Mouse (Mus musculus): ENCODE measurements at regions not wholly inside any gene's neighbourhood (a gene's known extent, or its start where the extent isn't known, plus 50 kb on each side); places are given as distances from the start of the nearest gene placed in this dataset.

DNA sequence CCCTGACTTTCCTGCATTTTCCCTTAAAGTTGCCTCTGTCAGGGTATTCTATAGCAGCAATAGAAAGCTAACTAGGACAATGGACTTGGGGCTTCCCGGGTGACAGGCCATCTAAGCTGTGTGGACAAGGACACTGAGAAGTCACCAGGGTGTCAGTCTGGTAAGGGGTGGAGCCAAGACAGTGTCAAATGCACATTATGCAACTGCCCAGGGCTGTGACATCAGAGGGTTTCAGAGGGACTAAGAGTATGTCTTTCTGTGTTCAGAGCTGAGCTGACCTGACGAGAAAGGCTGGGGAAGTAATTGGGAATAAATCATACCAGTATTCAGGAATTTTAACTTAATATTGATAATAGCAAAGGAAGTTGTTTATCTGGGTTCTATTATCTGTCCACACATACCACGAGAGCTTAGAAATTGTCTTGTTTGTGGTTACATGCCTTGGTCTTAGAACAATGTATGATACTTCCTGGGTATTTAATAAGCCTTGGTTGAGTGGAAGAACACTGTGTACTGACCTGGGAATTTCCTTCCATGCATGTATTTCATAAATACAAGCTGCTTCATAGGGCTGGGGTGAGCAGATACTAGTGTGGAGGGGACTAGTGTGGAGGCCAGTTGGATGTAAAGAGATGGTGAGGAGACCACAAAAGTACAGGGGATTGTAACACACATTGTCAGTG is 279.6 kb upstream of the Pabpc6 start:
- TF ChIP-seq CTCF (IDR thresholded peaks at IDR 0.05), result no peak
- intact Hi-C loops (cut with DNase I), result no loop called here
- Histone ChIP-seq H3K27ac (peak overlapping the region; percentile 63), H3K4me3 (no peak overlapping the region)
- no peak for DNase-seq

DNA sequence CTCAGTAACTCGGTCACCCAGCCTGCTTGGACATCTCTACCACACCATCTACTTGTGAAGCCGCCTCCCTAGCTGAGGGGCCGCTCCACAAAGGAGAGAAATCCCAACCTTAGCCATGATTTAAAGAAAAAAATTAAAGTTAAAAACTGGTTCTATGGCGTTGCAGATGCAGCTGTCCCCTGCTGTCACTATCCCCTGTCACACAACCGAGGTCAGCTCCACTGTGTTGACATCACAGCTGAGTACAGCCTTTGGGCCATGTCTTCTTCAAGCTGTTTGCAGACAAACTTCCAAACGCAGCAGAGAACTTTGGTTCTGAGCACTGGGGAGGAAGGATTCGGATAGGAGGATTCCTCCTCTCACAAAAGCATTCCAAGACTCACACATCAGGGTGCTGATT is 278.1 kb upstream of the Pabpc6 start:
- no peak for DNase-seq
- no peak overlapping the region for H3K4me3 ChIP-seq
- no peak for TF ChIP-seq CTCF (IDR thresholded peaks at IDR 0.05)
- H3K27ac ChIP-seq, result no peak overlapping the region
- intact Hi-C loops (cut with DNase I), result no loop called here

DNA sequence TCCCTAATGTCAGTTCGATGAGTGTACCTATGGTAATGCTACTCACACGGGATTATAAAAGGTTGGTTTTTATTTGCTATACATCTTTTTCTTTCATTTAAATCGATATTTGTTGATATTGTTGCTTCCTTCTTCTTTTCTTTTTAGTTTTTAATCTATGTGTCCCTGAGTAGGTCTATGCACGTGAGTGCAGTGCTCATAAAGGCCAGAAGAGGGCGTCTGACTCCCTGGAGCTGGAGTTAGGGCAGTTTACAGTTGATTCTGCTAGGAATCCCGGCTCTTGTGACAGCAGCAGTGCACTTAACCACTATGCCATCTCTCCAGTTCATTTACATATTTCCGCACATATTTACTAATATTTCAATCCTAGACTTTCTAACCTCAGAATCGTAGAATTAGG is 275.0 kb upstream of the Pabpc6 start:
- H3K27ac ChIP-seq, result no peak overlapping the region
- TF ChIP-seq CTCF (IDR thresholded peaks at IDR 0.05), result peak; percentile 44
- DNase-seq, result no peak
- H3K4me3 ChIP-seq, result no peak overlapping the region
- intact Hi-C loops (cut with DNase I), result no loop called here

DNA sequence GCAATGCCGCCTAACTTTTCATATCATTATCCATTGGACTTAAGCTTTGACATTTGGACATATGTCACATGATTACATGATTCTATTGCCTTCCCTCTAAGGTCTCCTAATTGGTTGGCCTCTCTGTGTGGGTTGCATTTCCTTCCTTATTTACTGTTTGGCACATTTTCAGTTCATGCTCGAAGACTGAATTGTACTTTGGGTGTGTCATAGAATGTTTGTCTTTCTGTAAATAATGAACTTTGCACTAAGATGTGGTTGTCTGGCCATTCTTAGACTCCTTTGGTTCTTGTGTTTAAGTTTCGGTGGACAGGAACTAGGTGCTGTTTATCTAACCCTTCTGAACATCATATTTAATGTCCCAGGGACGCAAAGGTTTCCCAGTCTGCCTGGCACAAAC is 272.7 kb upstream of the Pabpc6 start:
- no peak for TF ChIP-seq CTCF (IDR thresholded peaks at IDR 0.05)
- no peak for DNase-seq
- Histone ChIP-seq H3K4me3 (no peak overlapping the region), H3K27ac (no peak overlapping the region)
- intact Hi-C loops (cut with DNase I), result no loop called here

DNA sequence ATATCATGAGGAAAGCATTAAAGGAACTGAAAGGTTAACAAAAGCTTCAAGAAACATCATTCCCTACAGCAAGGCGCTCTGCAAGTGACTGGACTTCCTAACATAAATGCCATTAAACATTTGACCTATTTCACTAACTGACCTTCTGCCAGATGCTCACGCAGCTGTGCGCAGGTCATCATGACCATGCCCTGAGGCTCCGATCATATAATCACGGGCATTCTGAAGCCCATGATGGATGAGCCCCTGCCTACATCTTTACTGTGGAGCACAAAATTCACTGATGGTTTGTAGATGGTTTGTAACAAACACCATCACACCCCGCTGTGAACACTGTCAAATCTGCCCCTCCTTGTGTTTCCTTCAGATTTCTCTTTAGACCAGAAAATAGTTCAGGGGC is 270.1 kb upstream of the Pabpc6 start:
- Histone ChIP-seq H3K4me3 (no peak overlapping the region), H3K27ac (no peak overlapping the region)
- no peak for DNase-seq
- intact Hi-C loops (cut with DNase I), result no loop called here
- no peak for TF ChIP-seq CTCF (IDR thresholded peaks at IDR 0.05)

DNA sequence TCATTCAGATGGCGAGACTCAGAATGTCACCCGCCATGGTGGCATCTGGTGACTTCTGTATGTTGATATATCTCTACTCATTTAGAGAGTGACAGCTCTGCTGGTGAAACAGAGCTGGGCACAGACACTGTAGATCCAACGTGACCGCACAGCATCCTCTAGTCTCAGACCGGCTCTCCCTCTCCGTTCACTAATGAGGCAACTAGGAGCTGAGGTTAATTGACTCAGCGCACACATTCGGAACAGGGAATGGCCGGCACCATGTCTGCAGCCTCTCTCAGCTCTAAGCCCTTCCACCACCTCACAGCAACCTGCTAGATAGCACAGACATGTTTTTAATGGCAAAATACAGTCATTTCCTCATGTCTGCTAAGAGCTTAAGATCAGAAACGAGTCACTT is 268.9 kb upstream of the Pabpc6 start:
- no peak for DNase-seq
- intact Hi-C loops (cut with DNase I), result no loop called here
- no peak for TF ChIP-seq CTCF (IDR thresholded peaks at IDR 0.05)
- no peak overlapping the region for H3K27ac ChIP-seq
- H3K4me3 ChIP-seq, result no peak overlapping the region

DNA sequence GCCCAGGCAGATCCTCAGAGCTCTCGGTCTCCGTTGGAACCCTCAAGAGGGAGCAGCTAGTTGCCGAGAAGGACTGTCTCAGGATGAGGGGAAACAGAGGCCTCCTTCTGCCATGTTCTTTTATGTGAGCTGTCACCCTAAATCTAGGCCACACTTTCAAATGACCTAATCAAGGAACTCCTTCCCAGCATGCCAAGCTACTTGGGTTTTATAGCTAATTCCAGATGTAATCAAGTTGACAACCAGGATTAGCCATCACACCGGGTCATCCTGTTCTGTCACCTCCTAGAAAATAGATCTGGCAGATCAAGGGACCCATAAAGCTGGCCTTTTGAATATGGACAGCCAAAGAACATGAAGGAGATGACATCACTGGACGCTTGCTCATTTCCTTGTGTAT is 267.7 kb upstream of the Pabpc6 start:
- no peak overlapping the region for H3K27ac ChIP-seq
- intact Hi-C loops (cut with DNase I), result no loop called here
- no peak overlapping the region for H3K4me3 ChIP-seq
- no peak for TF ChIP-seq CTCF (IDR thresholded peaks at IDR 0.05)
- no peak for DNase-seq

DNA sequence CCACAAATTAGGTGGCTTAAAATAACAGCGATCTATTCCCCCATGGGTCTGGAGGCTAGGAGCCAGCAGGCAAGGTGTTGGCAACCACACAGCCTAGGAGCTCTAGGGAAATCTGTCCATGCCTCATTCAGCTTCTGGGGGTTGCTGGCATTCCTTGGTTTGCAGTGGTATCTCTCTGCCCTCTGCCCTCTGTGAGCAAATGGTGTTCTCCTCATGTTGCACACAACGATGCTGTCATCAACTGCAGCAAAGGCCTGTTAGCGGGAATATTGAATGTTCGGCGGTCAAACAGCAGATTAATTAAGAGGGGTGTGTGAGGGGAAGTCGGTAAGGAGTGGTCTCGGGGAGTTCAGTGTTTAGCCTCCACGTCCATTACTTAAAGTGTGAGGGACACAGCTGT is 262.7 kb upstream of the Pabpc6 start:
- no peak overlapping the region for H3K27ac ChIP-seq
- H3K4me3 ChIP-seq, result no peak overlapping the region
- no peak for TF ChIP-seq CTCF (IDR thresholded peaks at IDR 0.05)
- intact Hi-C loops (cut with DNase I), result no loop called here
- no peak for DNase-seq

DNA sequence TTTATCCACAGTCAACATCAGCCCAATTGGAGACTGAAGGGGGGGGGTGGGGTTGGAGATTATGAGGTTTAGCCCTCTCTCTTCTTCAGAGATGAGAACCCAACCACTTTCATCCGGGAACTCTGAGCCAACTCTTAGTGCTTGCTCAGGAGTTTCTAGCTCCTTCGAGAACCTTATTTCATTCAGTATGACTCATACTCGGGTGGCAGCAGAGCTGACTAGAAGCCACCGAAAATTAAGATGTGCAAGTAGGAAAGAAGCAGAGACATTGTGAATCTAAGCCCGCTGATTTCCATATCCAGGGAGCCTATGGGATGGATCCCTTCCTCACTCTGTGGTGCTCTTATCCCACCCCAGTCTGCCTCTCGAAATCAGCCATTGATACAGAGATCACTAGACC is 262.0 kb upstream of the Pabpc6 start:
- no peak for DNase-seq
- intact Hi-C loops (cut with DNase I), result no loop called here
- TF ChIP-seq CTCF (IDR thresholded peaks at IDR 0.05), result no peak
- Histone ChIP-seq H3K4me3 (no peak overlapping the region), H3K27ac (no peak overlapping the region)

DNA sequence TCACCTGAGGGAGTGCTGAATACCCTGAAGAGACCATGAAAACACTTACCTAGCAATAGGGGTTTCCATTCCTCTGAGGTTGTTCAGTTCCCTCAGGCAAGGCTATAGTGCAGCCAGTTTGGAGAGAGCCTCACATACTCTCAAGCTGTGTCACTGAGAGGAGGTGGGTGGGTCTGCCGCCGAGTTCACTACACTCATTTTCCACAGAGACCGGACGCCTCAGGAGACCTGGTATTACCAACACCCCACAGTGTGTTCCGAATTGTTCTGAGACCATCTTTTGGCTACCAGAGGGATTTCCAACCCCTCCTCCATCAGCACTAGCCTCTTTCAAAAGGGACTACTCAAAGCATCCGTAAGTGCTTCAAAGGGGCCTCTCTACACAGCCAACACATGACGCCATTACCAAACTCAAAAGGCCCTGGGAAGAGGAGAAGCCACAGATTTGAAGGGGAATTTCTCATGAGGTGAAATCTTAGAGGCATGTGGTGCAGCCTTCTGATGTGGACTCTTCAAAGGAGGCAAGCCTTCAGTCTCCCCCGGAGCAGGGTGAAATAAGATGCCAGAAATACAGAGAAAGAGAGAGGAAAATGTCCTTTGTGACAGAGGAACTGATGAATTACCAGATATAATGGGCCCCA is 260.1 kb upstream of the Pabpc6 start:
- intact Hi-C loops (cut with DNase I), result no loop called here
- Histone ChIP-seq H3K4me3 (no peak overlapping the region), H3K27ac (no peak overlapping the region)
- no peak for DNase-seq
- TF ChIP-seq CTCF (IDR thresholded peaks at IDR 0.05), result no peak

DNA sequence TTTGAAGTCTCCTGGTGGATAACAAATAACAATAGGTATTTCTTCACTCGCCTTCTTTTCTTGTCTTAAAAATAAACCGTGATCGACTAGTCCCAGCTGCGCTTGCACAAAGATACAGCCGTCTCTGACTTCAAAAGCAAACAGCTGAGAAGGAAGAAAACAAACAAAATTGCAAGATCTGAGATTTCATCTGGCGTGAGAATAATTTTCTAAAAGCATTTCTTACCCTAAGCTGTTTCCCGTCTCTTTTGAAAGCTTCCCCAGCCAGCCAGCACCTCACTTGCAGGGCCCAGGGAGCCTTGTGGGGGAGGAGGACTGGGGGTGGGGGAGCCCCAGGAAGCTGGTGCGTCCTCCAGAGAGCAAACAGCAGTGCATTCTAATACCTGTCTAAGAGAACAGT is 258.2 kb upstream of the Pabpc6 start:
- no peak for DNase-seq
- Histone ChIP-seq H3K4me3 (no peak overlapping the region), H3K27ac (no peak overlapping the region)
- no peak for TF ChIP-seq CTCF (IDR thresholded peaks at IDR 0.05)
- intact Hi-C loops (cut with DNase I), result no loop called here

DNA sequence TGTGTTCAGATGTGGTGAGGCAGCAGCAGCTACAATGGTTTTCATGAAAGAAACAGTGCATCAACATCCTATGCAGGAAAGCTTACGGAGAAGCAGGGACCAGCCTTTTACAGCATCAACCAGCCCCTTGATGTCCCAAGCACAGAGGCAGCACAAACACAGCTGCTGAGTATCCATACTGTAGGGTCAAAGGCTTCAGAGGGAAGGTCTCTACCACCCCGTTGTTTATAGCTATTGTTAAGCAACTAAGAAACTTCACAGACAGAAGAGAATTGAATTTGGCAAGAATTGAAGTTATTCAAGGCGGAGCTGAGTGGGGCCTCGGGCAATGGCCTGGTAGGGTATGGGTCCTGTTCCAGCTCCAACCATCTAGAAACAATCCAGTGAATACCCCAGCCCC is 256.8 kb upstream of the Pabpc6 start:
- Histone ChIP-seq H3K27ac (no peak overlapping the region), H3K4me3 (no peak overlapping the region)
- intact Hi-C loops (cut with DNase I), result no loop called here
- TF ChIP-seq CTCF (IDR thresholded peaks at IDR 0.05), result no peak
- no peak for DNase-seq

DNA sequence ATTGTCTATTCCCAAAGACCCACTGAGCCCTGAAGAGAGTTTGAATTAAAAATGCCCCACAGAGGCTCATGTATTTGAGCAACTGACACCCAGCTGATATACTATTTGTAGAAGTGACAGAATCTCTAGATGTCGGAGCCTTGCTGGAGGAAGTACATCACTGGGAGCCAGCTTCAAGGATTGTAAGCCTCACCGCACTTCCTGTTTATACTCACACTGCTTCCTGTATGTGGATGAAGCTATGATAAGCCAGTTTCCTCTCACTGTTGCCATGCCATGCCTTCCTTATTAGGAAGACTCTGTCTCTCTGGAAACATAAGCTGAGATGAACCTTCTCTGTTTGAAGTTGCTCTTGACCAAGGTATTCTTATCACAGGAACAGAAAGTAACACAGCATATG is 251.8 kb upstream of the Pabpc6 start:
- intact Hi-C loops (cut with DNase I), result no loop called here
- peak overlapping the region; percentile 12; the same call in 1 of the 2 replicates for H3K27ac ChIP-seq
- DNase-seq, result no peak
- no peak overlapping the region for H3K4me3 ChIP-seq
- no peak for TF ChIP-seq CTCF (IDR thresholded peaks at IDR 0.05)

DNA sequence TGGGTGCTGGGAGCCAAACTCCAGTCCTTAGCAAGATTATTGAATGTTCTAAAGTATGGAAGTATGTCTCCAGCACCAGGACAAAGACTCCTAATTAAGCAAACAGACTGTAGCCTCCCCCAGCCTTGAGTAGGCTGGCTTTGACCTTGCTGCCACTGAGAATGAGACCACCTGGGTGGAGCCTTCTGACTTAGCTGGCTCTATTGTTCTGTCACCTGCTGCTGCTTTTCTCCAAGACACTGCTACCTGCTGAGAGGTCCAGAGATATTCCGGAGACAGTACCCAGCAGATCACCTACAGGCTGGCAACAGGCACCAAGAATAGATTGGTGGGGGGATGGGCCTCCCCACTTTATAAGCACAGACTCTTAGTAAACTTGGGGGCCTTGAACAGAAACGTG is 247.5 kb upstream of the Pabpc6 start:
- no peak overlapping the region for H3K27ac ChIP-seq
- intact Hi-C loops (cut with DNase I), result no loop called here
- TF ChIP-seq CTCF (IDR thresholded peaks at IDR 0.05), result no peak
- no peak overlapping the region for H3K4me3 ChIP-seq
- no peak for DNase-seq

All from gastrocnemius, adult 2 months (tissue).